Mouse (Mus musculus) urinary bladder, adult 2 months (tissue): Measurements from ENCODE around the gene Rgmb. TPM values are rescaled to one million over a fixed set of nuclear protein-coding genes. Genes with fewer than 3 reads are reported as not detected.

ENCODE experiments used
- DNase-seq: peaks from one replicate; pipeline ENCODE4 v3.0.0; 2022; ENCODE audit warnings: low spot score
- polyA plus RNA-seq: library from polyadenylated mRNA; depleted of rRNA; stranded (reverse); fragments of >200 nt; gene quantifications from 2 replicates; pipeline ENCODE4 v1.2.3, GENCODE M21; 2012

The Rgmb gene
- polyA plus RNA-seq, 1 experiment = 47.3 TPM

- no peak for DNase-seq
Observed at GRCm38 (mm10) chr17:15822376-15822775, 8.5 kb downstream of the Rgmb start.

DNA sequence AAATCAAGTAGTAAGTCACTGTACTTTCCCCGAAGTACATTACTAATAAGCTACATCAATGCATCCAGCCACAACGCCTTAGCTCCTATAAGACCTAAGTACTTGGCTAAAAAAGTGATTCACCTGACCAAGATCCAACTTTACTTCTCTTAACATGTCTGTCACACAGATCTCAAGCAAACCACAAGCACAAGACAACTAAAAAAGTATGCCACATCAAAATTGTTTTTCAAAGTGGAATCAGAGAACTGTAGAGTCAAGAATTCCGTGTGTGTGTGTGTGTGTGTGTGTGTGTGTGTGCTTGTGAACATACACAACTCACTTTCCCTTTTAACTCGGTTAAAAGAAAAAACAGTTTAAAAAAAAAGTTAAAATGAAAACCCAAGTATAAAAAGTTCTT lies 9.1 kb downstream of the Rgmb start:
- no peak for DNase-seq

DNA sequence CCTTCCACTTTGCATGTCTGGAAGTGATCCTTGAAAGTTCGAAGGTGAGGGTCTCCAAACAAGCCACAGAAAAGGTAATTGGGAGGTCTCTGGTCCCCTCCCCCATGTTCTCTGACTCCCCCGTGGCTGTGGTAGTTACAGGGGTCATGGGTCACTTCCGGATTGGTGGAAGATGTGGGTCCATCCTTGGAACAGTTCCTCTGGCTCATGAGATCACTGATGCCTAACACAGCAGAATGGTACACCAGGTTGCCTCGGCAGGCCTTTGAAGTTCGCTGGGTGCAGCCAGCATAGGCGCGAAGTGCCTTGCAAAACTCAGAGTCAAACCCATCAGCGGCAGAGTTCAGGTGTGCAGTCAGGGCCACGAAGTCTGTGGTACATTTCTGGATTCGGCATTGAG lies 10.1 kb downstream of the Rgmb start:
- no peak for DNase-seq

GRCm38 (mm10) chr17:15820146-15820545 lies 10.7 kb downstream of the Rgmb start:
- no peak for DNase-seq

DNA sequence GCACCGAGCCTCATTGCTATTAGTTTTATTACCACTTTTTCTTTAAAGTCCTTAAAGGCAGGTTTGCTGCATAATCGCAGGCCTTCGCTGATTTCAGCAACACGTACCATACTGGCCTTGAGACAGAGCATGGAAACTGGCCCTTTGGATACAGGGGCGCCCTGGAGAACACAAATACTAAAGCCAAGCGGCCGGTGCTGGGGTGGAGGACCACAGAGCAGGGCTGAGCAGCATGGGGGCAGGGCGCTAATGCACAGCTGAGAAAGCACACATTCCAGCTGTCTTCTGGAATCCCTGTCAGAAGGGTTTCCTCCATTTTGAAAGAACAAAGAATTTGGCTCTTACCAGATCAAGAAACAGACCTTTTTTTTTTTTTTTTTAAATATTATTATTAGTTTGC lies 12.5 kb downstream of the Rgmb start:
- no peak for DNase-seq

GRCm38 (mm10) chr17:15817634-15818033 lies 13.2 kb downstream of the Rgmb start:
- DNase-seq = no peak

DNA sequence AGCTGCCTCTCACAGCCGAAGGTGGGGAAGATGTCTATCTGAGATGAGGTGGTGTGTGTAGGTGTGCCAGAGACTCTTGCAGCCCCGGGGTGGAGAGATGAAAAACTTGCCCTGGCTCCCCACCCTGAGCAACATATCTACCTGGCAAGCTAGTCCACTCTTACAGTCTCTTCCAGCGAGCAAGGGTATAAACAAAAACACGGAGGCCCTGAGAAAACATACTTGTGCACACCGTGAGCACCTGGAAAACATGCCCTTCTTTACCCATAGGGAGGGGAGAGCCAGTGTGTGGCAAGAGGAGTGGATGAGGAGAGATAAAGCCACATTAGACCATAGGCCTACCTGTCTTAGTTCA lies 13.8 kb downstream of the Rgmb start:
- DNase-seq = no peak

GRCm38 (mm10) chr17:15816379-15817095 lies 14.3 kb downstream of the Rgmb start:
- no peak for DNase-seq

- DNase-seq = no peak
Observed at GRCm38 (mm10) chr17:15815312-15816018, 15.4 kb downstream of the Rgmb start.

DNA sequence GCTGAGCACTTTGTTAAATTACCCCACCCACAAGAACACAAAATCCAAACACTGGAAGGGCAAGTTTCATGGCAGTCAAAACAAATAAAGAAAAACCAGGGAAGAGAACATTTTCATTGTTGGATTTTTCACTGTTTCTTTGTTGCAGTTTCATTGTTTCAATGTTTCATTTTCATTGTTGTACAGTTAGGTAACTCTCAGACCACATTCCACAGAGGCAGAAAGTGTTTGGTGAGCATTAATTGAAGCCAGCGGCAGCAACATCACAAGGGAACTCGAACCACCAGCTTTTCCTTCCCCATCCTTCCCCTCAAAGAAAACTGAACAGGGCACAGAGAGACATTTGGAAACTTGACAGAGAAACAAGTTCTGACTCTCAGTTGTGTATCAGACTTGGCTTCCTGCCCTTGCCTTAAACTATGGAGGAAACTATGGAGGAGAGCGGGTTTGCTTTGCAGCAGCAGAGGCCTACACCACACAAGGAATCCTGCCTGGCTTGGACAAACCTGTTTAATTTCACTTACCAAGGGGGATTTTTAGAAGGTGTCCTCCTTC lies 17.1 kb downstream of the Rgmb start:
- DNase-seq = no peak

- no peak for DNase-seq
Observed at GRCm38 (mm10) chr17:15812136-15812778, 18.6 kb downstream of the Rgmb start.

GRCm38 (mm10) chr17:15809949-15810348 lies 20.9 kb downstream of the Rgmb start:
- no peak for DNase-seq

GRCm38 (mm10) chr17:15808468-15809374 lies 22.1 kb downstream of the Rgmb start:
- no peak for DNase-seq

- no peak for DNase-seq
Observed at GRCm38 (mm10) chr17:15808015-15808414, 22.8 kb downstream of the Rgmb start.

- DNase-seq = no peak
Observed at GRCm38 (mm10) chr17:15807295-15807984, 23.4 kb downstream of the Rgmb start.

DNA sequence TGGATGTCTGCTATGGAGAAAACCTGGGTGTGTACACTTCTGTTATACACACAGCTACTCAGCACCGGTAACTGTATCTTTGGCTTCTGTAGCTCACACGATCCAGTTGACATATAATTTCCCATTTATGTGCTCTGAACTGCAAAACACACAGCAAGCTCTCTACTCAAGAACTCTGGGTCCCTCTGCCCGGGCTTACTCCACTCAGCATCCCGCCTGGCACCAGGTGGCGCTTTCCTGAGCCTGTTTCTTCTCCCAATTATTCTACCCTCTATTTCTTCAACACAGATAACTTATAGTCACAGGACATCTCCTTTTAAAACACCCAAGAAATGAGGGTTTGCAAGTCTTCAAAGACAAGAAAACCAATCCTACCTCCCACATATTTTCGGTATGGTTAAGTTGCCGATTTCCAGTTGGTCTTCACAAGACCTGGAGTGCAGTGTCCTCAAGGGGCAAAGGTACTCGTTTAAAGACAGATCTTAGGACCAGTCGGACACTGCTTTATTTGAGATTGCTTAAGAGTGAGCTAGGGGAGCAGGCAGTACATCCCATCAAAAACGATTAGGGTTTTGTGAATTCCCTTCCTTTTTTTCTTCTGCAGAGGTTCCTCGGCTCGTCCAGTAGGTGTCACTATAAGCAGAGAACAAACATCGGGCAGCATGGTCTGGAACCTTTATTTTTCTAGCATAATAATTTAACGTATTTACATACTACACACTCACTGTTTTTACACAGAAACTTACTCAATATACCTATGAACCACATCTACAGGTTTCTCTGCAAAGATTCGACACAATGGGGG lies 26.6 kb downstream of the Rgmb start:
- no peak for DNase-seq

DNA sequence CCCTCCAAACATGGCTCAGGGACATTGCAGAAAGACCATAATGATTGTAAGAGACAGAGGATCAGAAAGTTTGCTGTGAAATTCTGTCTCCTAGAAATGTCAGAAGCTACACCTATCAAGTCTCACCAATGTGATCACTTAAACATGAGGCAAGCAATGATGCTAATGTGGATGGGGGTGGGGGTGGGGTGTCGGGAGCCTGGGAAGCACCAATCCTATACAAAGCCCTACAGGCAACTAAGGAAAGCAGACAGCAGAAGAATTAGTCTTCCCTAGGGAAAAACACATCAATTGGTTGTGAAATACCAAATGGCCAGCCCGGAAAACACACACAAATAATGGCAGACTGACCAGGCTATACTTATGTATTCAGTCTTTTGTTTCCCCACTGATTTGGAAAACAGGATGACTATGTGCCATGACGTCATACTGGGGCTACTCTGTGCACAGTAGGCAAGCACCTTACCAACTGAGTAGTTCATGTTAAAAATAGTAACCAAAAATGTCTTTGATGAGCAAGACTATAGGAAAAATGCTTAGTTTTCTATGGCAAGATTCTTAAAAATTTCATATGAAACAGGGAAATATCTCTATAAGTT lies 31.5 kb downstream of the Rgmb start:
- no peak for DNase-seq

DNA sequence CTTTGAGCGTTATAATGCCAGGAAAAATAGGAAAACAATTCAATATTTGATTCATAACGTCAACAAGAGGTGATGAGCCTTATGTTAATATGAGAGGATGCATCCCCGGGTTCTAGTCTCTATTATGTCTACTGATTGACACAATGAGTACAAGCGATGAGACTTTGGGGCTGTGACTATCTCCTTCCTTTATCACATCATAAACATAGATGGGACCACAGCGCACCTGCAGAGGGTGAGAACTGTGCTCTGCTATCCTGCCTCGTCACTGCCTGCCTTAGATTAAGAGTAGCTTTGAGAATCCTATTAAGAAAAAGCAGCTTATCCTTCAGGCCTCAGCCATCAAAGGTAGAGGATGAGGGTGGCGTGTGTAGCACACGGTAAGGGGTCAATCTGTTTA lies 40.1 kb downstream of the Rgmb start:
- no peak for DNase-seq

GRCm38 (mm10) chr17:15787036-15787435 lies 43.8 kb downstream of the Rgmb start:
- no peak for DNase-seq

DNA sequence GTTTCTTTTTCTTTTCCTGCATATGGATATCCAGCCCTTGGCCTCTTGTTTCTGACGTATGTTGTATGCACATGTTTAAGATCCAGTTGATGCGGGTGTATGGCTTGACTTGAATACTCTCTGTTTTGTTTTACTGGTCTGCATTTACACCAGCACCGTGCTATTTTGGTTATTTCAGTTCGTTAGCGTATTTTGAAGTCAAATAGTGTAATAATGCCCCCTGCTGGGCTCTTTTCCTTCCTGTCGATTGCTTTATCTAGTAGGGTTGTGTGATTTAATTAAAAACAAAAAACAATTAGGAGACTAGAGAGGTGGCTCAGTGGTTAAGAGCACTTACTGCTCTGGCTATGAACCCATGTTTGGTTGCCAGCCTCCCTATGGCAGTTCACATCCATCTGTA lies 52.9 kb downstream of the Rgmb start:
- no peak for DNase-seq
